Comparison of ENCODE assay signal across 7 mouse cellular contexts in the genomic region with DNA sequence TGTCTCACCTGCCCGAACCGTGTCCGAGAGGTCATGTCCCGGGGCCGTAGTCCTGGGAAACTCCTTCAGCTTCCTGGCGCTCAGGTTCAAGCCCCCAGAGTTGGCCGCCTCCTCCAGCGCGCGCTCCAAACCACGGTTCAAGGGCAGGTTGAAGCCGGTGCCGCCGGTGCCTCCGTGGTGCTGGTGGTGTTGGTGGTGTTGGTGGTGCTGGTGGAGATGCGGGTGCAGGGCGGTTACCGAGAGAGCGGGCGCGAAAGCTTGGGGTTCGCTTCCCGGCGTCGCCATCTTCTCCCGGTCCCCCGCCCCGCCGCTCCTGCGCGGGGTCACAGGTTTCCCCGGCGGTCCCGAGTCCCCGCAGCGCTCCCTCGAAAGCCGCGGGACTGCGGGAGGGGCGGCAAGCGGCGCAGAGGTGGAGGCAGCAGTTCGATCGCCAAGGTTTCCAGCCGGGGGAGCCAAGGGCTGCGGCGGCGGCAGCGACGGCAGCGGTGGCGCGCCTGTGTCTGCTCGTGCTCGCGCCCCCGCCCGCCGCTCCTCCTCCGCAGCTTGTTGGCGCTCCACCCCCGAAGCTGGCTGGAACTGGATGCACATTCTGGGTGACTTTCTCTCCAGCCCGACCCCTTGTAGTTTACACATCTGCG. TPM values are rescaled to one million over a fixed set of nuclear protein-coding genes. Genes with fewer than 3 reads are reported as not detected.
DNase-seq lines count a peak whose midpoint lies in the region; ATAC-seq lines count a peak whose summit lies in the region.

A gene (minus strand): TSS at position 501 of the 638 bp plus-strand sequence.

- H3K36me3 ChIP-seq in intestine, embryonic 16.5 days (ENCODE audit: control insufficient read depth, insufficient read depth, low read length): no peaks in the 10 kb centered on the region
- H3K36me3 ChIP-seq in limb, embryonic 10.5 days: no peaks in the 10 kb centered on the region
- no peaks in the 10 kb centered on the region for H3K36me3 ChIP-seq in midbrain, embryonic 12.5 days

- peak within 1 kb of the TSS; percentile 58 for H3K4me2 ChIP-seq in intestine, embryonic 16.5 days (ENCODE audit: low read depth, low read length)
- H3K4me2 ChIP-seq in midbrain, embryonic 12.5 days (replicated peaks): peak within 1 kb of the TSS; percentile 65

- intact Hi-C loops in gastrocnemius, postnatal 36 days (cut with DNase I): loop anchor here (5.0 kb wide), 2 partner anchors 160 to 185 kb away; no protein-coding TSS in a partner anchor

- H3K27ac ChIP-seq in intestine, embryonic 16.5 days (ENCODE audit: low read length): peak within 1 kb of the TSS; percentile 88
- peak within 1 kb of the TSS; percentile 96 for H3K27ac ChIP-seq in limb, embryonic 10.5 days
- peak within 1 kb of the TSS; percentile 69 for H3K27ac ChIP-seq in midbrain, embryonic 12.5 days (replicated peaks)

- H3K9ac ChIP-seq in intestine, embryonic 16.5 days (ENCODE audit: low read depth, low read length): peak within 1 kb of the TSS; percentile 91
- H3K9ac ChIP-seq in midbrain, embryonic 12.5 days (replicated peaks): peak within 1 kb of the TSS; percentile 76

- peak; percentile 74 for DNase-seq in adrenal gland, adult 8-10 months
- DNase-seq in embryo, embryonic 11 days: peak; percentile 92
- DNase-seq in gastrocnemius, postnatal 36 days: peak; percentile 74
- peak; percentile 88 for DNase-seq in limb, embryonic 10.5 days (ENCODE audit: low spot score)
- peak; percentile 54 for DNase-seq in skeletal muscle tissue, adult 2 months (ENCODE audit: low read depth, low spot score)

- ATAC-seq in intestine, embryonic 16.5 days: peak; percentile 77
- ATAC-seq in midbrain, embryonic 12.5 days (ENCODE audit: low FRiP score, low read depth): peak; percentile 77

- H3K9me3 ChIP-seq in intestine, embryonic 16.5 days (ENCODE audit: control insufficient read depth, low read length): no peaks in the 10 kb centered on the region
- H3K9me3 ChIP-seq in limb, embryonic 10.5 days (replicated peaks): no peaks in the 10 kb centered on the region
- no peaks in the 10 kb centered on the region for H3K9me3 ChIP-seq in midbrain, embryonic 12.5 days

- peak within 1 kb of the TSS; percentile 85 for H3K4me3 ChIP-seq in intestine, embryonic 16.5 days (ENCODE audit: low read length)
- H3K4me3 ChIP-seq in limb, embryonic 10.5 days: peak within 1 kb of the TSS; percentile 91
- peak within 1 kb of the TSS; percentile 78 for H3K4me3 ChIP-seq in midbrain, embryonic 12.5 days

- H3K27me3 ChIP-seq in intestine, embryonic 16.5 days (replicated peaks; ENCODE audit: control insufficient read depth, insufficient read depth, low read length): no peaks in the 10 kb centered on the region
- no peaks in the 10 kb centered on the region for H3K27me3 ChIP-seq in limb, embryonic 10.5 days (ENCODE audit: low read depth, poor library complexity, severe bottlenecking)
- H3K27me3 ChIP-seq in midbrain, embryonic 12.5 days: no peaks in the 10 kb centered on the region

- H3K4me1 ChIP-seq in intestine, embryonic 16.5 days (ENCODE audit: control insufficient read depth, insufficient read depth, low read length): peaks cover 13% of the 10 kb centered on the region
- peaks cover 21% of the 10 kb centered on the region for H3K4me1 ChIP-seq in limb, embryonic 10.5 days
- peaks cover 12% of the 10 kb centered on the region for H3K4me1 ChIP-seq in midbrain, embryonic 12.5 days

- under 1% methylated on average over 64 of the region's 65 CpGs for WGBS in intestine, embryonic 16.5 days
- WGBS in limb, embryonic 10.5 days: under 1% methylated on average over 65 of the region's 65 CpGs
- WGBS in midbrain, embryonic 12.5 days: under 1% methylated on average over 60 of the region's 65 CpGs

RNA-seq across cellular contexts. Expression of the gene that starts here (rescaled TPM):
- 10 to 100 TPM; 11.0 to 35.2 (median 19.0) TPM for total RNA-seq in adrenal gland, adult 8-10 months (2022)
- total RNA-seq in gastrocnemius, postnatal 36 days (2021): 1 to 10 TPM; 3.1 to 4.0 TPM
- polyA plus RNA-seq in intestine, embryonic 16.5 days (2015; fragmentation: Nextera tagmentation; extraction: Ambion mirVana): 9.8 and 9.9 TPM in 2 replicates
- polyA plus RNA-seq in limb, embryonic 10.5 days (2016; fragmentation: Nextera tagmentation; extraction: Ambion mirVana): 7.0 and 9.9 TPM in 2 replicates
- polyA plus RNA-seq in midbrain, embryonic 12.5 days (2016; fragmentation: Nextera tagmentation; extraction: Ambion mirVana): 8.2 and 9.2 TPM in 2 replicates

Comparison
In these comparisons a context has a peak if more than half of its experiments do, and no peak if none do; other contexts are left out.
1. Peak in every context shown above with its lines: DNase-seq, ATAC-seq, H3K4me3 ChIP-seq and H3K27ac ChIP-seq.